Mouse (Mus musculus): ENCODE measurements at regions not wholly inside any gene's neighbourhood (a gene's known extent, or its start where the extent isn't known, plus 50 kb on each side); places are given as distances from the start of the nearest gene placed in this dataset.
A peak's percentile ranks its signal among the peaks of the same experiment; 100 is the strongest.

DNA sequence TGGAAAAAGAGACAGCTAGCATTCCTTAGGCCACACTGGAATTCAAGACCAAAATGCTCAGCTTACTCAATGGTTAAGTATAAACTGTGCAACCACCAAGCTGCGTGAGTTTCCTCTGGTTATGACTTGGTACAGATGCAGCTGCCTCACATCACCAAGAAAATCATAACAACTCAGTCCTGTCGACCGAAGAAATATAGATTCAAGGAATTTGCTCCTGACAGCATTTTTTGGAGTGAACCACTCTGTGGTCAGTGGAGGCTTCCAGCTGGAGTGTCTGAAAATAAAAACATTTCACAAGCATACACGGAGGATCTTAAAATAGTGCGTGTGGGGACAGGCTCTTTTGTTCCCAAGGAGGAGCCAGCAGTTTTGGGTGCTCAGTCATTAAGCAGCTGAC, 253.8 kb downstream of the Bckdhb start:
- H3K4me1 ChIP-seq = no peaks in the 10 kb centered on the region
- whole genome bisulfite sequencing = 31% methylated on average over 5 of the region's 5 CpGs
- H3K9ac ChIP-seq = no peak overlapping the region
- H3K9me3 ChIP-seq = no peaks in the 10 kb centered on the region
- no peaks in the 10 kb centered on the region for H3K27me3 ChIP-seq (replicated peaks)
- H3K4me3 ChIP-seq (replicated peaks) = no peak overlapping the region
- H3K27ac ChIP-seq = peak overlapping the region; percentile 68
- no peak overlapping the region for H3K4me2 ChIP-seq
- peak; percentile 60 for ATAC-seq (ENCODE audit: insufficient read depth, low FRiP score, low read depth)
- H3K36me3 ChIP-seq = no peaks in the 10 kb centered on the region

DNA sequence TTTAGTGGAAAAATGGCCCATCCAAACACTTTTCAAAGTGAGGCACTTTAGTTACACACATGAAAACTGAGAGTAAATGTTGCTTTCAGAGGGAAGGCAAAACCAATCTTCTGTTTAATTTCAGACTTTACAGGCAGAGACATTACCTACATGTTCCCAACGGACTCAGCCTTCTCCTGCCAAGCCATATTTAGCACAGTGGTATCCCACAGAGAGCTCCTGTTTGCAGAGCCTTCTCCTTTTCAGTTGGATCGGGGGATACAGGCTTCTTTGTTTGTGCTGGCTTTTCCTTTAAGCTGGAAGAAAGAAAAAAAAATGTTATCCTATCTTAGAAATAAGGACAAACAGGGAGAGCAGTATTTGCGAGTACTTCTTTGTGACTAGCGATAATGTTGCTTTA, 254.3 kb downstream of the Bckdhb start:
- H3K27ac ChIP-seq = peak overlapping the region; percentile 68
- H3K9ac ChIP-seq = no peak overlapping the region
- no peak overlapping the region for H3K4me2 ChIP-seq
- H3K4me1 ChIP-seq = no peaks in the 10 kb centered on the region
- 49% methylated on average over 4 of the region's 4 CpGs for WGBS
- H3K27me3 ChIP-seq (replicated peaks) = no peaks in the 10 kb centered on the region
- ATAC-seq (ENCODE audit: insufficient read depth, low FRiP score, low read depth) = no peak
- no peaks in the 10 kb centered on the region for H3K9me3 ChIP-seq
- no peaks in the 10 kb centered on the region for H3K36me3 ChIP-seq
- no peak overlapping the region for H3K4me3 ChIP-seq (replicated peaks)

DNA sequence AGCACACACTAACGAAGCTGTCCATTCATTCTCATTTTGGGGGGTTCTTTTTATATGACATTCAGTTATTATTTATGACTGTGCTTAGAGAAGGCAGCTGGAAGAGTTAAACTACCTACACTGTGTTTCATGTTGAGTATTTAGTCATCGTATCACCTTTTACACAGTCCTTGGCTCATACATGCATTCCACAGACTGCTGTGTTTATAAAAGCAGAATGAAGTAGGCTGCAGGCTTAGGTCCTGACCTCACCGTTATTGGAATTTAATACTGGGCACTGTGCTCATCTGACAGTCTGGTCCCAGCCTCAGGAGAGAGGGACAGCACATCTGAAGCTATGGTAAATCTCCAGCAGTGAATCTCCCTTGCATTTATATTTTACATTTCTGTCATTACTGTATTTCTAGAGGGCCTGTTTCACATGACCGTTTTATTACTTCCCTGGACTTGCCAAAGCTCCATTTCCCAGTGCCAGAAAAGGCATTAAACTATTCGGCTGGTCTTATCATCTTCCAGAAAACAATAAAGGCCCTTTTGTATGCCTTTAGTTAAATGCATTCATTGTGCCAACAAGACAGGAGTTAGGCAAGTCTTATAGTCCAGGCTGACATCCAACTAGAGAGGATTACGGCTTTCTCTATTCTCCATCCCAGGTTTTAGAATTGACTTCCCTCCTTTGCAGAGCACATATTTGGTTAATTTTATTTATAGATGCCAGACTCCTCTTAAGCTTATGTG, 258.9 kb downstream of the Bckdhb start:
- no peak overlapping the region for H3K4me2 ChIP-seq
- H3K4me1 ChIP-seq = no peaks in the 10 kb centered on the region
- no peaks in the 10 kb centered on the region for H3K9me3 ChIP-seq
- no peak overlapping the region for H3K27ac ChIP-seq
- no peak overlapping the region for H3K4me3 ChIP-seq (replicated peaks)
- no peak for ATAC-seq (ENCODE audit: insufficient read depth, low FRiP score, low read depth)
- H3K27me3 ChIP-seq (replicated peaks) = no peaks in the 10 kb centered on the region
- no peak overlapping the region for H3K9ac ChIP-seq
- H3K36me3 ChIP-seq = no peaks in the 10 kb centered on the region
- WGBS = 47% methylated on average over 6 of the region's 6 CpGs

DNA sequence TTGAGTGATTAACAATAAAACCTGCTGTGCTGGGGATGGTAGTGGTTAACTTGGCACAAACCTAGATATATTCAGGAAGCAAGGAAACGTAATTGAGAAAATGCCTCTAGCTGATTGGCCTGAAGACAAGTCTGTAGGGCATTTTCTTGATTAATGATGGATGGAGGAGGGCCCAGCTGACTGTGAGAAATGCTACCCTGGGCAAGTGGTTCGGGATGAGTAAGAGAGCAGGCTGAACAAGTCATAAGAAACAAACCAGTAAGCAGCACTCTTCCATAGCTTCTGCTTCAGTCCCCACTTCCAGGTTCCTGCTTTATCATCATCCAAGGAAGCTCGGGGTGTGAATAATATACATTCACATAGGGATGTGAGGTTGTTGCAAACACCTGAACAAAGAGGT, 262.6 kb downstream of the Bckdhb start:
- Histone ChIP-seq H3K4me3 (replicated peaks) (no peak overlapping the region), H3K27ac (no peak overlapping the region), H3K27me3 (replicated peaks) (no peaks in the 10 kb centered on the region), H3K9ac (no peak overlapping the region), H3K4me1 (no peaks in the 10 kb centered on the region), H3K9me3 (no peaks in the 10 kb centered on the region), H3K36me3 (no peaks in the 10 kb centered on the region), H3K4me2 (no peak overlapping the region)
- ATAC-seq (ENCODE audit: insufficient read depth, low FRiP score, low read depth) = no peak
- 72% methylated on average over 3 of the region's 3 CpGs for WGBS

DNA sequence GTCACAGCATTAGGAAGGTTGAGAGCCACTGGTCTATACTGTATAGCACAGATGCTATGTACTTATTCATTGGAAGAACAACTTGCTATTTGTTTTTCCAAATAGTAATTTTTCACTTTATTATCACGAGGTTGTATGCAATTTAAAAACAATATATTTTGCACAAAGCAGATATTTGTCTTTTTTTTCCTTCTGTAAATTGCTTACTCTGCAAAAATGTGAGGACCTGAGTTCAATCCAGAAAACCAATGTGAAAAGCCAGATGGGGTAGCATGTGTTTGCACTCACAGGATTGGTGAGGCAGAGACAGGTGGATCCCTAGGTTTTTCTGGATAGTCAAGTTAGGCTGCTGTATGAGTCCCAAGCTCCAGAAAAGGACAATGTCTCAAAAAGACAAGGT, 268.5 kb downstream of the Bckdhb start:
- Histone ChIP-seq H3K27ac (no peak overlapping the region), H3K9ac (no peak overlapping the region), H3K36me3 (no peaks in the 10 kb centered on the region), H3K9me3 (no peaks in the 10 kb centered on the region), H3K4me3 (replicated peaks) (no peak overlapping the region), H3K27me3 (replicated peaks) (no peaks in the 10 kb centered on the region), H3K4me2 (no peak overlapping the region), H3K4me1 (no peaks in the 10 kb centered on the region)
- 63% methylated on average over 1 of the region's 1 CpGs for whole genome bisulfite sequencing
- no peak for ATAC-seq (ENCODE audit: insufficient read depth, low FRiP score, low read depth)

DNA sequence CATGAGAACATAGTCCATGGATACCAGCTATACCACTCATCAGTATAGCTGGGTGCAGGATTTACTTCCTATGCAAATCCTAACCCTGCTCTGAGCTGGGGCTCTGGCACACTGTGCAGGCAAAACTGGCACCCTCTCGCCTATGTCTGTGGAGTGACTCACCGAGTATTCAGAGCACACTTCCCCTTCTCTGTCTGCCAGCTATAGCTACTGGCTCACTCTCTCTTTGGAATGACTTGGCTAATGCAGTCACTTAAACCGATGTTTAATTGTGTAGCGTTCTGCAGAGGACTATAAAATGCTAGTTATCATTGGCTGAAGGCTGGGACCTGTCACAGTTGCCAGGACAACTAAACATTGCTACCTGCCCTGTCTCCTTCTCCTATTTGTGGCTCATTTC, 269.8 kb downstream of the Bckdhb start:
- no peak overlapping the region for H3K9ac ChIP-seq
- no peak for ATAC-seq (ENCODE audit: insufficient read depth, low FRiP score, low read depth)
- no peaks in the 10 kb centered on the region for H3K4me1 ChIP-seq
- no peaks in the 10 kb centered on the region for H3K9me3 ChIP-seq
- no peak overlapping the region for H3K4me3 ChIP-seq (replicated peaks)
- no peak overlapping the region for H3K27ac ChIP-seq
- H3K27me3 ChIP-seq (replicated peaks) = no peaks in the 10 kb centered on the region
- 81% methylated on average over 4 of the region's 4 CpGs for WGBS
- no peak overlapping the region for H3K4me2 ChIP-seq
- no peaks in the 10 kb centered on the region for H3K36me3 ChIP-seq

DNA sequence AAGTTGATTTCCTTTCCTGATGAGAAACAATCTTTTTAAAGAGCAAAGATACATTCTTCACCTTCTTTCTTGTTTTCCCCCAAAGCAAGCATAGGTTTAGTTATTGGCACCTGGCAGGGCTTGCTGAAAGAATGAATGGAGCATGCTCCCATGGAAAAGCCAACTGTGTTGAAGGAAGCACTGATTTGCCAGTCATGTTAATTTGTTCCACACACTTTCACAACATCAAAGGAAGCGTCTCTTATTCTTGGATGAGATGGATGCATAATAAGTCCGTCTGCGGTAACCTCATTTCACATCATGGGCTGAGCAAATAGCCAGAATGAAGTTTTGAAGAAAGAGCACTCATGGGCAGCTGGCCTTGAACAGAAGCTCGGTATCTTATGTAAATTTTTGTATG, 270.4 kb downstream of the Bckdhb start:
- H3K27me3 ChIP-seq (replicated peaks) = no peaks in the 10 kb centered on the region
- no peak overlapping the region for H3K9ac ChIP-seq
- WGBS = 86% methylated on average over 4 of the region's 4 CpGs
- no peak for ATAC-seq (ENCODE audit: insufficient read depth, low FRiP score, low read depth)
- no peak overlapping the region for H3K4me2 ChIP-seq
- H3K36me3 ChIP-seq = no peaks in the 10 kb centered on the region
- no peak overlapping the region for H3K27ac ChIP-seq
- H3K4me3 ChIP-seq (replicated peaks) = no peak overlapping the region
- no peaks in the 10 kb centered on the region for H3K4me1 ChIP-seq
- no peaks in the 10 kb centered on the region for H3K9me3 ChIP-seq

DNA sequence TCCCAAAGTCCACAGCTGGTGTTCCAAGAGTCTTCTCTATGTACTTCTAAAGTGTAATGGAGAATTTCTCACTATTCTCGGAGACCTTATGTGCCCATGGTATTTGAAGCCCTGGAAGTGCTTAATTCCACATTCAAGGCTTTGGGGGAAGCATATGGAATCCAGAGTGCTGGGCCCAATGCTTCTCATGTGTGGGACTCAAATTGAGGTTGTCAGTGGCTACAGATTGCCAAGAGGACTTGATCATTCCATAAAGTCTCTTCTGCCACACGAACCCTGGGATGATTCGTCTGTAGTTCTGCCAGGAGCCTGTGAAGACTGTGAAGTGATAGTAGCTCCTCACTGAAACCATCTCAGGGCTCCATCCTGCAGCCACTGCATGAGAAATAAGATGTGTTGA, 275.3 kb downstream of the Bckdhb start:
- no peak overlapping the region for H3K4me3 ChIP-seq (replicated peaks)
- no peaks in the 10 kb centered on the region for H3K36me3 ChIP-seq
- no peak overlapping the region for H3K9ac ChIP-seq
- H3K4me2 ChIP-seq = no peak overlapping the region
- no peak for ATAC-seq (ENCODE audit: insufficient read depth, low FRiP score, low read depth)
- no peaks in the 10 kb centered on the region for H3K9me3 ChIP-seq
- H3K4me1 ChIP-seq = no peaks in the 10 kb centered on the region
- WGBS = 88% methylated on average over 3 of the region's 3 CpGs
- H3K27ac ChIP-seq = no peak overlapping the region
- H3K27me3 ChIP-seq (replicated peaks) = no peaks in the 10 kb centered on the region

DNA sequence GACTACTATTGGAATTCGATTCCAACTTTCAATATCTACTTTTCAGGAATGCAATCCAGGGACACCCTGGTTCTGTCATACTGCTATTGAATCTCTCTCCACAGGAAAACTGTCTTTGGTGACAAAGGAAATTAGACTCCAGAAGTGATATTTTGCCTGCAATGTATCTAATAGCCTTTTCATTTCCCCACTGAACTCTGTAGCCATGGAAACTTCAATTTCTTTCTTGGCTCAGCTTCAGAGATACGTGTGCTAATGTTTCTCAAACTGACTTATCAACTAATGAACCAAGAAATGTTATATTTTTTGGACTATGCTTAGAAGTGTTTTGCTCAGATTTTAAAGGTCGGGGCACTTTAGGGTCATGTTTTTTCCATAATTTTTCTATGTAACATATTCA, 279.1 kb downstream of the Bckdhb start:
- Histone ChIP-seq H3K36me3 (no peaks in the 10 kb centered on the region), H3K27ac (no peak overlapping the region), H3K9me3 (no peaks in the 10 kb centered on the region), H3K27me3 (replicated peaks) (no peaks in the 10 kb centered on the region), H3K4me1 (no peaks in the 10 kb centered on the region), H3K4me3 (replicated peaks) (no peak overlapping the region), H3K9ac (no peak overlapping the region), H3K4me2 (no peak overlapping the region)
- 69% methylated on average over 3 of the region's 3 CpGs for WGBS
- no peak for ATAC-seq (ENCODE audit: insufficient read depth, low FRiP score, low read depth)

DNA sequence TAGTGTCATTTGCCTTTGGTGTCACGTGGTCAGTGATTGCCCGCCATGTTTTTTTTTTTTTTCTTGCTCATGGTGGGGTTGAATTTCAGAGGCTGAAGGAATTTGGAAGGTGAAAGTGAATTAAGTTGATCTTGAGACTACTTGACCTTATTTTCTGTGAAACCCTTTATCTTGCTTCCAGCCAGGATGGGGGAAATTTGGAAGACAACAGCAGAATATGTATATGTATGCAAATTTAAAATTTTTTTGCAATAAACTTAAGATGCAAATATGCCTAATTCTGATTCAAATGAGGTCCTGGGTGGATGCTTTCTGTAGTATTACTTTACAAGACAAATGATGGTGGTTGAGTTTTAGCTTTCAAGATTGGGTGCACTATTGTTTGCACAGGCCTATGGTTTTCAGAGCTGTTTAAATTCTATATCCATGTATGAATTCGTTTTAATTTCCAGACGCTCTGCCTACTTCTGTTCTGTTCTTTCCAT, 315.6 kb downstream of the Bckdhb start:
- Histone ChIP-seq H3K9me3 (no peaks in the 10 kb centered on the region), H3K27ac (no peak overlapping the region), H3K4me1 (no peaks in the 10 kb centered on the region), H3K4me2 (no peak overlapping the region), H3K4me3 (replicated peaks) (no peak overlapping the region), H3K9ac (no peak overlapping the region), H3K27me3 (replicated peaks) (no peaks in the 10 kb centered on the region), H3K36me3 (no peaks in the 10 kb centered on the region)
- 78% methylated on average over 4 of the region's 4 CpGs for WGBS
- no peak for ATAC-seq (ENCODE audit: insufficient read depth, low FRiP score, low read depth)

DNA sequence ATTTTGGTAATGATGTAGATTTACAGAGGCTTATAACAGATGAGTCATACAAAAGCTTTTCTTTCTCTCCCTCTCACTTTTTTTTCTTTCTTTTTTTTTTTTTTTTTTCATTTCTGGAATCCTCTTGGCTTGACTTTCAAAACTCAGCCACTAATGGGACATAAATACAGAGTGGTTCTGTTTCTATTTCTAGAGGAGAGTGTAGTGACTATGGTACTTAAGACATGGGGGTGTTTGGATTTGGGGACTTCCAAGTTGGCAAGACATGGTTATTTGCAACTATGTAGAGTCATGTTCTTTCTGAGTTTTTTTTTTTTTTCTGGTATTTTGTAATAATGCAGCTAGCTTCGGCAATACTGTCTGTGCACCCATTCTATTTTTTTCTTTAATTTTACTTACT, 324.8 kb downstream of the Bckdhb start:
- no peaks in the 10 kb centered on the region for H3K9me3 ChIP-seq
- ATAC-seq (ENCODE audit: insufficient read depth, low FRiP score, low read depth) = no peak
- H3K27ac ChIP-seq = no peak overlapping the region
- no peaks in the 10 kb centered on the region for H3K27me3 ChIP-seq (replicated peaks)
- H3K9ac ChIP-seq = no peak overlapping the region
- no peak overlapping the region for H3K4me3 ChIP-seq (replicated peaks)
- no peaks in the 10 kb centered on the region for H3K4me1 ChIP-seq
- H3K36me3 ChIP-seq = no peaks in the 10 kb centered on the region
- WGBS = 83% methylated on average over 1 of the region's 1 CpGs
- H3K4me2 ChIP-seq = no peak overlapping the region

DNA sequence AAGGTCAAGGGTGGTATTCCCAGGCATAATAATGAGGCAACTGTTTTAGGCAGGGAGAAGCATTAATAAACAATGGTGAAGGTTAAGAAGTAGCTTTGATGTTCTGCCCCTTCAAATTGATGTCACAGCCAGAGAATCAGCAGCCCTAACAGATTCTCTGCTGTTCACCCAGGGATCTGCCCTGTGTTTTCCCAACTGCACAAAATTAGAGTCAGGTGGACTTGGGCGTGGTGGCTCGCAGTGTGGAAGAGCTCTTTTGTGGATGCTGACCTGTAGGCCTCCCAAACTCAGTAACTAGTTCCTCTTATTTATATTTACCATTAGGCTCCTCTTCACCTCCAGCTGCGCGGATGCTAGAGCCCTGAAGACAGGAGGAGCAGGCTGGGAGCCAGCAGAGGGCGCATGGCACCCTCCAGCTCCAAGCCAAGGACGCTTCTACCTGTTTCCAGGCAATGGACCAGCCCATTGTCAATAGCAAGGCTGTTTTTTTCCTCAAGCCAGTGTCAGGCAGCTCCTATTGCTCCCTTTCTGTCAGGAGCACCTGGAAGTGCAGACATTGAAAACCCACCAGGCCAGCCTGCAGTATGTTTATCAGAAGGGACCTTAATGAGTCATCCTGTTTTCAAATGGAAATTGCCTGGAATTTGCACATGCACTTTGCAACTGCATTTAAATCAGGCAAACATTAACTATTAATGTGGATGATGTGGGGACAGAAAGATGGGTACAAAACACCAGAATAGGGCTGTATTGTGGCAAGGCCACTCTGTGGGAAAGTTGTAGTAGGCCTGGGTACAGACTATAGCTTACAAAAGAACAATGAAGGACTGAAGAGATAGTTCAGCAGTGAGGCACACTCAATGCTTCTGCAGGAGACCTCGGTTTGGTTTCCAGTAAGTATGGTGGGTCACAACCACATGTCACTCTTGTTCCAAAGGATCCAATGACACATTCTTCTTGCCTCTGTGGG, 328.4 kb downstream of the Bckdhb start:
- WGBS = 19% methylated on average over 7 of the region's 7 CpGs

More for the DNA sequence above, 328.4 kb downstream of the Bckdhb start:
- H3K4me2 ChIP-seq = no peak overlapping the region
- H3K4me1 ChIP-seq = no peaks in the 10 kb centered on the region
- H3K27me3 ChIP-seq (replicated peaks) = no peaks in the 10 kb centered on the region
- H3K36me3 ChIP-seq = no peaks in the 10 kb centered on the region
- no peaks in the 10 kb centered on the region for H3K9me3 ChIP-seq
- peak; percentile 50; the same call in 1 of the 2 replicates for ATAC-seq (ENCODE audit: insufficient read depth, low FRiP score, low read depth)
- H3K9ac ChIP-seq = no peak overlapping the region
- H3K4me3 ChIP-seq (replicated peaks) = no peak overlapping the region
- no peak overlapping the region for H3K27ac ChIP-seq
